Mouse (Mus musculus): Measurements from ENCODE around the gene Pagr1b.

Gene Pagr1b

DNA sequence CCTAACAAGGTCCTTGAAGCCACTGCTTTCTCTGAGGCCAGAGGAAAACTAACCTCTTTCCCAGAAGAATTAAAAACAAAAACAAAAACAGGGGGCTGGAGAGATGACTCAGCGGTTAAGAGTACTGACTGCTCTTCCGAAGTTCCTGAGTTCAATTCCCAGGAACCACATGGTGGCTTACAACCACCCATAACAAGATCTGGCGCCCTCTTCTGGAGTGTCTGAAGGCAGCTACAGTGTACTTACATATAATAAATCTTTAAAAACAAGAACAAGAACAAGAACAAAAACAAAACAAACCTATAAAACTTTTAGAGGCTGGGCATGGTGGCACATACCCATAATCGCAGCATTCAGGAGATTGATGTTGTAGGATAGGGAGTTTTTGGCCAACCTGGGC, 19.8 kb downstream of the Pagr1b start:
- DNase-seq: no peak

DNA sequence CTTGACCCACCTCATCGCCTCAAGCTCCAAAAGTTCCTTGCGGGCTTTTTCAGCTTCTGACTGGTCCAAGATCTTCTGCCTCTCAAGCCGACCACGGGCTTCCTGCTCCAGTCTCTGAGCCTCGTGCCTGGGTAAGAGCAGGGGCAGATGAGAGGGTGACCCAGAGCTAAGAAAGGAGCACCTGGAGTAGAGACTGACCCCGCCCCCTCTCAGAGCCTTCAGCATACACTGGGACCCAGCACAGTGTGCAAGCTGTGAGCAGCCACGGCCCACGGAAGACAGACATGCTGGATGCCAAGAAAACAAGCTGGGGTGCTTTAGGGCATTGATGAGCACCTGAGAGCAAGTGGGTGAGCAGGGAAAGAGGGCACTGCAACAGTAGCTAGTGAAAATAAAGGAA, 27.5 kb downstream of the Pagr1b start:
- no peak for DNase-seq

DNA sequence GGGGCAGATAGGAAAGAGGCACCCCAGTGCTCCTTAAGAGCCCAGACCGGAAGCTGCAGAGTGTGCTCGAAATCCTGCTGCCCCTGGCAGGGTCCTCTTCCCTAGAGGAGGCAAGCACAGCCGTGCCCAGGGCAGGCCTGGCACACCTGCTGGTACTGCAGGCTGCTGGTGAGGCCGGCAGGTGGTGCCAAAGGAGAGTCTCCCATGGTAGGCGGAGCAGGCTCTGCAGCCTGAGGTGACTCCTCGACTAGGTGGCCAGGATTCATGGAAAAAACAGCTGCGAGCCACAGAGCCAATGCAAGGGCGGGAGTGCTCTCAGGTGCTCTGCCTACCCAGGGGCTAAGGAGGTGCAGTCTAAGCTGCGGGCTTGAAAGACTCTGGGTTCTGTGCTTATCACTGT, 30.0 kb downstream of the Pagr1b start:
- DNase-seq: peak; percentile 82

DNA sequence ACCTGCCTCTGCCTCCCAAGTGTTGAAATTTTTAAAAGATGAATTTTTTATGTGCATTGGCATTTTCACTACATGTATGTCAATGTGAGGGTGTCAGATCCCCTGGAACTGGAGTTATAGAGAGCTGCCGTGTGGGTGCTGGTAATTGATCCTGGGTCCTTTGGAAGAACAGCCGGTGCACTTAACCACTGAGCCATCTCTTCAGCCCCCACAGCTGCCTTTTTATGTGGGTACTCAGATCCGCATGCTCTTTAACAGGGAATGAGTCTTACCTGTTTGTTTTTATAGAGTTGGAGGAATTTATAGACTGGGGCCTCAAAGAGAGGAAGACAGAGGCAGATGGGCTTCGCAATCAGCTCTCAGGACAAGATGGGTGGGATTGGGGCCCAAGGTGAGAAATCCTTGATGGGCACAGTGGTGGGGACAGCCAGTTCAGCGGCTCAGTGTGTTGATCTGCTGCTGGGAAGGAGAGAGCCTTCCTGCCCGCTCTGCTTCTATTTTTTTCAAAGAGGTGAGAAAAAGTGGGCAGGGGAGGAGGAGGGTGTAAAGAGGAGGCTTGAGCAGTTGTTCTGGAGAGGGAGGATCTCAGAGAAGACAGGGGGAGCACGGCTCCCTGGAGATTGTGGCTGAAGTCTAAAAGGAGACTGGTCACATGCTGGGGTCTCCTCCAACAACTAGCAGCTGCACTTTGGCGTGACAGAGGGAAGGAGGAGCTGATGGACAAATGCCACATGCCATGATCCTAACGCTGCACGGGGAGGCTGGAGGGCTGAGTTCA, 31.4 kb downstream of the Pagr1b start:
- no peak for DNase-seq

DNA sequence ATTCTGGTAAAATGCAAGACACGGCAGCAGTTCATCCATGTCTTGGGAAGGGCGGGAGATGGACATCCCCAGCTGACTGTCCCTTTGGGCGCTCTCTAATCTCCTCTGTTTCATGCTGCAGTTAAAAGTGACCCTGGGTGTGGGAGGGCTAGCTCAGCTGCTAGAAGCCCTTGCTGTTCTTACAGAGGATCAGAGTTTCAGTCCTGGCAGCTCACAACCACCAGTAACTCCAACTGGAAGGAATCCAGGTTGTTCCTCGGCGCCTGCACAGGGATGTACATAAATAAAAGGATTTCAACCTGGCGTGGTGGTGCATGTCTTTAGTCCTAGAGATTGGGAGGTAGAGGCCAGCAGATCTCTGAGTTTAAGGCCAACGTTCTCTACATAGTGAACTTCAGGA, 33.2 kb downstream of the Pagr1b start:
- no peak for DNase-seq

DNA sequence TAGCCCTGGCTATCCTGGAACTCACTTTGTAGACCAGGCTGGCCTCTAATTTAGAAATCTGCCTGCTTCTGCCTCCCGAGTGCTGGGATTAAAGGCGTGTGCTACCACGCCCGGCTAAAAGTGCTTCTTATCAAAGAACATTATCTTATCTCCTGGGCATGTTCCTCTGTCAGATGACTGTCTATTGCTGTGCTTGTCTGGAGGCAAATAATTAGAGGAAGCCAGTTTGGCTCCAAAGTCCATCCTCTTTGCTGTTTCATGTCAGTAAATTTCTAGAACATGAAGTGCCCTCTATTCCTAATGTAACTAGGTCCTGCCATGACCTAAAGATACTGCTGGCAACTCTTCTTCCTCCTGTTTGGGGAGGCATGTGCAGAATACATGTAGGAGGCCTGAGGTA, 34.2 kb downstream of the Pagr1b start:
- no peak for DNase-seq

DNA sequence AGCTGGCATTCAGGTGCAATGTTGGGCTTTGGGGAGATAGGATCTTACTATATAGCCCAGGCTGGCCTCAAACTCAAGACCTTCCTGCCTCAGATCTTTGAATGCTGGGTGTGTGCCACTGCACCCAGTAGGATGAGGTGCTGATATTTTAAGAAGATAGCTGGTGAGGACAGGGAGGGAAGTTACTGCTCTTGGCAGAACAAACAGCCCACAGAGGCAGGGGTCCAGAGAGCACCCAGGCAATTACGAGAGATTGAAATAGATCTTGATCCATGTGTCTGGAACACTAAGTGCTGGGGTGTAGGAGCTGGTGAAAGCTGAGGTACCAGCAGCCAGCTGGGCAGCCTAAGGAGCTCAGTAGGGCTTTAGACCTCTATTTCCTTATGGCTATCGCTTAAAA, 34.7 kb downstream of the Pagr1b start:
- no peak for DNase-seq

DNA sequence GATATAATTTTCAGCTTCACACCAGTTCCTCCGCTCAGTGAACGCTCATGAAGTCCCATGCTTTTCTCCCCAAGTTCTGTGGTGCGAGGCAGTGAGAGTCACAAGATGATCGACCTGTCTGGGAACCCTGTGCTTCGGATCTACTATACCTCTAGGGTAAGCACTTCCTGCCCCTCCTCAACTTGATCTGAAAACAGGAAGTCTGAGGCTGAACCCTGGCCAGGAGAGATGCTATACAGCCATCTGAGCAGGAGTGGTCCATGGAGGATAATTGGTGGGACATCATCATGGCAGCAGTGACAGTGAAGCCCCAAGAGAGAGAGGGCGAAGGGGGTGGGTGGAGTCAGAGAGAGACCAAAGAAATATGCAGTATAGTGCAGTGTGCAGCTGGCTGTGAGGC, 37.4 kb downstream of the Pagr1b start:
- no peak for DNase-seq

DNA sequence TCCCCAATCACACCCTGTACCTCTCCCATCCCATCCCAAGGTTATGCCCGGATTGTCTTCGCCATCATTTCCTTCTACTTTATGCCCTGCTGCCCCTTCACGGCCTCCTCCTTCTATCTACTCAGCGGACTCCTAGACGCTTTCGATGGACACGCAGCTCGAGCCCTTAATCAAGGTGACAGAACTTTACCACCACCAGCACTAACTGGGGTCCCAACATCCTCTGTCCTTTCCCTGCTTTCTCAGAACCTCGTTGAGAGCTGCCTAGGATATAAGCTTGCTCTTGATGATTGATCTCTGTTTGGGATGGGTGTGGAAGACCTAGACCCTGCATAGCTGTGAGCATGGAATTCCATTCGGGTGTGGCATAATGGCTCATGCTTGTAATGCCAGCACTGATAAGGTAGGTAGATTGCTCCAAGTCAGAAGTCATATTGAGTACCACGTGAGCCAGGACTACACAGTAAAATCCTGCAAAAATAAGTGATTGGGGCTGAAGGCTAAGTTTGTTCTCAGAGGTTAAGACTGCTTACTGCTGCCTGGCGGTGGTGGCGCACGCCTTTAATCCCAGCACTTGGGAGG, 39.3 kb downstream of the Pagr1b start:
- DNase-seq: no peak

DNA sequence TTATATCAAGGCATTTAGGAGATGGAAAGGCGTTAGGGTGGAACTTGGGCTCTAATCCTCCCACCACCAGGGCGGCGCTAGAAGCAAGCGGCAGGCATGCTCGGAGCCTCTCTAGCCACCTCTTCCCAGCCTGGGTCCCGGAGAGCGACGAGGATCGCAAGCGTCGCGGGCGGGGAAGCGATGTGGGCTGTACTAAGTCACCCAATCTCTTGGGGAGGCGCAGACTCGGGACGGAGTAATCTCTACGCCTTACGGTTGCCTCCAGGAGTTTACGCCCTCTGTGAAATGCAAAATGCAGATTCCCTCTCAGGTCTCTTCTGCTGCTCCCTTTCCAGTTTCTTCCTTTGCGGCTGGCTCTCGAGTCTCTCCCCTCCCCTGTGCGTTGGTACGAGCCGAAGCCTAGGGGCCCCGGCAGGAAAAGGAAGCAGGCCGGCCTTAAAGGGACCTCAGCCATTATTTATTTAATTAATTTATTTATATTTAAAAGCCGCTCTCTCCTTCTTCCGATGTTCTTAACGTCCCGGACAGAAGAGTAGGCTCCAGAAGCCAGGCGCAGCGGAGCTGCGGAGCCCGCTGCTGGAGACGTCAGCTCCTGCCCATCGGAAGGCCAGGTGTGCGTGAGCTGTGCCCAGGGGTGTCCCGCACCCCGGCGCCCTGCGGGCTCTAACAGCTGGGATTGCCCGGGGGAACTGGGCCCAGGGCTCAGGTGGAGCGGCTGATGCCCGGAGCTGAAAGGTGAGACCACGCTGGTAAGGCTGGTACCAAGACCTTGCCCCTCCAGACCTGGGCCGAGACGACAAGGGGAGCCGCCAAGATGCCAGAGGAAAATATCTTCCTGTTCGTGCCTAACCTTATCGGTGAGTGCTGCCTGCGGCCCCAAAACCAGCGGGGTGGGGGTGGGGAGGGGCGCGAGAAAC, 40.1 kb downstream of the Pagr1b start, which contains the start of gene Cdiptos:
Gene Cdiptos (minus strand): TSS at position 149 of the 917 bp plus-strand sequence.
- DNase-seq: peak; percentile 95

DNA sequence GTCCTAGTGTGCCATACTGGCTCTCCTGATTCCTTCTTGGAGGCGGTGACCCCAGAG, 40.6 kb downstream of the Pagr1b start, which contains the start of gene Cdipt:
Gene Cdipt (plus strand): TSS at position 22 of the 57 bp plus-strand sequence.
- DNase-seq: no peak

DNA sequence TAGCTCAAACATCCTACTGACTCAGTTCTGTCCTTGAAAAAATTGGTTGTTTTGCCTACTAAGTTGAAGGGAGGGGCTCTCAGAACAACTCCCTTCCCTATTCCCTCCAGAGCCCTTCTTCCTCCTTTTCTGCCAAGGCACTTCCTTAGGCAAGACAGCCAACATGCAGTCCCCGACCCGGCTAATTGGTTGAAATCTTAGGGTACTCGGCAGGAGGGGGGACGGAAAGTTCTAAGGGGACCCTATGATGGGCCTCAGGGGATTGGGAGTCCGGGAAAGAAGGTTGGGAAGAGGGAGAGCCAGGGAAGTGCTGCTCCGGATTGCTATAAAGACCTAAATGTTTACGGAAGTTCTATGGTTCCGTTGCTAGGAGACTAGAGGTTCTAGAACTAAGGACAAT, 40.8 kb downstream of the Pagr1b start:
- DNase-seq: no peak

DNA sequence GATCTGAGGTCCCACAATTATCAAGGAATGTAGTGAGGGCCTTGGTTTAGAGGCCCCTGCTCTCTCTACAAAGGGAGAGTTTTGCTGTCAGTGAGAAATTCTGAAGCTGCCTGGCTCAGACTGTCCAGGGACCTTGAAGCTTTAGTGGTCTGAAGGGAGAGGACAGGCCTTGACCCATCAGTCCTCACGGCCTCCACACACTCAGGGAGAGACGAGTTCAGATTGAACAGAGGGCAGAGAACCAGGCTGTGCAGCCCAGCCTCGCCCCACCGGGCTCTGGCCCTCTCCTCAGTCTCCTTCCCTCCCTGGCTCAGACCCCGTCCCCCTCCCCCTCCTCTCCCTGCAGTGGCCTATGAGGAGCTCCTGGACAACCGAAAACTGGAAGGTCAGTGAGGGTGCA, 48.9 kb downstream of the Pagr1b start:
- no peak for DNase-seq

DNA sequence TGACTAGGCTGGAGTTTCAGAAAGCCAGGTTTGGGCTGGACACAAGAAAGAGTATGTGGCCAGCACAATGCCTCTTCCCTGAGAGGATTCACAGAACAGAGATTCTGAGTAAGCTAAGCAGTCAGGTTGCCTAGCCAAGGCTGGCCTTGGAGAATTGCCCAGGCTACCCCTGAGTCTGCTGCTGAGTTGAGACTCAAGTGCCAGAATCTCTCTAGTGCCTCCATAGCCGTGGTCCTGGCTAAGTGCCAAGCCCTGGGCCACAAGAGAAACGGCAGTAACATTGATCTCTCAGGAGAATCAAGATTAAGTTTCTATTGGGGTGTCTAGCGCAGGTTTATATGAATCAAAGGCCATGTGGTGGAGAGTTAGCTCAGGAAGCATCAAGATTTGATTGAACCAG, 50.7 kb downstream of the Pagr1b start:
- DNase-seq: peak; percentile 68

DNA sequence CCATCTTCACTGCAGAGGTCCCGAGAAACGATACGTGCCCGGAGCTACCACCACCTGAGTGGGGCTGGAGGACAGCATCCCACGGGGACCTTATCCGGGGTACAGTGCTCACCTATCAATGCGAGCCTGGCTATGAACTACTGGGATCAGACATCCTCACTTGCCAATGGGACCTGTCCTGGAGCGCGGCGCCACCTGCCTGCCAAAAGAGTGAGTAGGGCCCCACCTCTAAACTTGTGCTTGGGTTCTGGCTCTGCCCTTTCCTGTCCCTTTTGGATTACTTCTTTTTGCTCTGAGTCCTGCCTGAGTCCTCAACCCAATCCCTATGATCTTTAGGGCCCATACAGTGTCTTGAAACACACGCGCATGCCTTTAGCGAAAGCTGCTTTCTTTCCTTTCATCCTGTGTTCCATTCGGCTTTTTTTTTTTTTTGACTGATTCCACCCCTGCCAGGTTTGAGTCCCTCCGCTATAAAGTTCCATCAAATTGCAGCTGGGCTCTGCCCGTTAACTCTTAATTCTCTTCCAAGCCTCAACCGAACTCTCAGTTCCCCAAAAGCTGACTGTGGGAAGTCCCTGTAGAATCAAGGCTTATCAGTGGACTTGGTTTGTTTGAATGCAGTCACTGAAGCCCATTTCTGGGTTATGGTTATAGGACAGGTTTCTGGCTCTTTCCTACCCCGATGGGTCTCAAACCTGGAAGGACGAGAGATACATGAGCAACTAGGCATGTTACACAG, 52.6 kb downstream of the Pagr1b start:
- DNase-seq: no peak

DNA sequence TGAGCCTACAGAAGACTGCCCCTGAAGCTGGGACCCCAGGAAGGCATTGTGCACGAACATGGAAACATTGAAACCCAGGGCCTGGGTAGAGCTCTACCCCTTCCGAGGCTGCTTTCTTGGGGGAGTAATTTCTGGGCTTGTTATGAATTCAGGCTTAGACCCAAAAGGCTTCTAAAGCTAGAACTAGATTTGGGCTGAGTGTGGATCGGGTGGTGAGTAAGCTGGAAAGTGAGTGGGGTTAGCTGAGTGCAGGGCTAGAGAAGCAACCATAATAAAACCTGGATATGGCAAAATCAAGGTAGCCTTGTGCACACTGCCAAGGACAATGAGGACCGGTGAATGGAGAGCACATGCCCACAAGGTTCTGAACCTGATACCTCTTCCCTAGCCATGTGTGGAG, 54.3 kb downstream of the Pagr1b start:
- no peak for DNase-seq

DNA sequence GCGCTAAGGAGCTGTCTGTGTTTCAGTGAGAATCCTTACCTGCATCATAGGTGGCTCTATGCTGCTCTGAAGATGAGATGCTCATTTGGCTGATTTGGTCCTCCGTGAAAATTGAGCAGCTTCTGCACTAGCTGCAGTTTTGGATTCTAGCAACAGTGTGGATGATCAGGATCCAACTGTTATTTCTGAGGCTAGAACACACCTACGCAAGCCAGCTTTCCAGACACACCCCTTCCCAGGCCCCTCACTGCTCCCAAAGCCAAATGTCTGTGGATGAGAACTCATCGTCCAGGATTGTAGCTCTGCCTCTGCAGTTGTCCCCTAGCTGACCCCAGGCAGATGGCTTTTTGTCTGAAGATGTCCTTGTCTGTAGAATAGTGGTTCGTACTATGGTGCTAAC, 55.2 kb downstream of the Pagr1b start:
- DNase-seq: no peak

DNA sequence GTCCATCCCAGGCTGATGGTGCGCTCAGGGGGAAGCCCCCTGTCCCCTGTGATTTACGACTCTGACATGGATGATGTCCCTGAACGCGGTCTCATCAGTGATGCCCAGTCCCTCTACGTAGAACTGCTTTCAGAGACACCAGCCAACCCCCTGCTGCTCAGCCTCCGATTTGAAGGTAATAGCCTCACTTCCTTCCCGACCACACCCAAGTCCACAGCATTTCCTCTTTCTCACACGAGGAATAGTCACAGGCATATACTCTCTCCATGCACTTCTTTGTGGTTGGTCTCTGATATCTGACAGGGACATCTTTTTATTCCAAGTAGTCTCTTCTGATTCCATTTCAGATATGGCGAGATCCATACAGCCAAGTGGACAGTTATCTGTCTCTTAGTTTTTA, 56.5 kb downstream of the Pagr1b start:
- DNase-seq: no peak

DNA sequence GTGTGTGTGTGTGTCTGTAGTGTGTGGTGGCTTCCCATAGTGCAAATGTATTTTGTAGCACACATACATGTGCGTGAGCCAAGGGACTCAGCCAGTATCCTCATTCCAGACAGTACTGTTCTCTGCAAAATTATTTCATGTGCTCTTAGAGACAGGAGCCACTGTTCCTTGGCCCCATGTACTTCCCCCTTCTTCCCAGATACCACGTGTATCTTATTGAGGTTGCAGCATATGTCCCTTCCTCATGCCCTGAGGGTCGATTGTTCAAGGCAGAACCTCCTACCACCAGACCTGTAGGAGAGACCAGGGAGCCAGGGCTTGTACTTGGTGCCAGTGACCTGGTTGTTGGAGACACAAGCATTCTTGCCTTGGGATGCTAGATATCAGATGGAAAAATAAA, 61.2 kb downstream of the Pagr1b start:
- no peak for DNase-seq

DNA sequence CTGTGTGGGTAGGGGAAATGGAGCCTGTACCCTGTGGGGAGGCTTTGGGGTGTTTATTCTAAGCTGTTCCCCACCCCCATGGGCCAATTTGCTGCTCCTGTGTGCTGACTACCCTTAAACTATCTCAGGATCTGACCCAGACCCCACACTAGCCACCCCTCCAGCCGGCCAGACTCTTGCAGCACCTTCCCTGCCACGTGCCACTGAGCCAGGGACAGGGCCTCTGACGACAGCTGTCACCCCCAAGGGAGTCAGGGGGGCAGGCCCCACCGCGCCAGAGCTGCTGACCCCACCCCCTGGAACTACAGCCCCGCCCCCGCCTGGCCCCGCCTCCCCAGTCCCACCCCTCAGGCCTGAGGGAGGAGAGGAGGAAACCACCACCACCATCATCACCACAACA, 63.6 kb downstream of the Pagr1b start:
- no peak for DNase-seq

DNA sequence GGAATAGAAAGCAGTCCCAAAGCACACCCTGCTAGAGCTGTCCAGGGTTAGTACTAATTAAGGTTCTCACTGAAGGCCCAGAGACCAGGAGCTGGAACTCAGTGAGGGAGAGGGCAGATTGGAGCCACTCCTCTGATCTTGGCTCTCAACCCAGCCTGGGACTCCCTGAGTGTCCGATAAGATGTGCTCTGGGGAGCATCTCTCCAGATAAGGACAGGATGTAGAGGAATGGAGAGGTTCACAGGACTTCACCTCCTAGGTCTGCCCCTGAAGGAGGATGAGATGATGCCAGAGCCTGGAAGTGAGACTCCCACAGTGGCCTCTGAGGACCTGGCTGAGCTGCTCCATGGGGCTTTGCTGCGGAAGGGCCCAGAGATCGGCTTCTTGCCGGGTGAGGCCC, 64.5 kb downstream of the Pagr1b start:
- DNase-seq: no peak
